Mouse (Mus musculus) cortical plate, adult 2 months (tissue): ENCODE data around the gene Icam2. TPM values are rescaled to one million over a fixed set of nuclear protein-coding genes. Genes with fewer than 3 reads are reported as not detected.
"Not testable (repeated sequence)": the region's sequence is repeated elsewhere in the genome, so short reads cannot be mapped to it uniquely, and the experiment has no call there.

Experiments used
- H3K27ac ChIP-seq: fragments of 200-500 bp; 2 replicates; pipeline ENCODE4 v1.5.1; 2012; ENCODE audit warnings: low read length, control low read depth, inconsistent platforms; ENCODE audit not compliant: insufficient read depth
- H3K4me1 ChIP-seq: fragments of 200-500 bp; 2 replicates; pipeline ENCODE4 v1.6.1; 2011; ENCODE audit warnings: low read length; ENCODE audit not compliant: control insufficient read depth, insufficient read depth
- H3K4me3 ChIP-seq: fragments of 200-500 bp; 2 replicates; pipeline ENCODE4 v1.5.1; 2011; ENCODE audit warnings: mild to moderate bottlenecking, low read length, control low read depth; ENCODE audit not compliant: insufficient read depth
- CTCF ChIP-seq: fragments of 200-500 bp; IDR thresholded peaks from 2 replicates; pipeline ENCODE4 v1.5.1; 2011; ENCODE audit warnings: mild to moderate bottlenecking, control low read depth, low read length; ENCODE audit not compliant: insufficient read depth; ENCODE audit errors: extremely low read depth
- POLR2A ChIP-seq: fragments of 200-500 bp; IDR thresholded peaks from 2 replicates; pipeline ENCODE4 v1.6.1; 2011; ENCODE audit warnings: mild to moderate bottlenecking, low read length, control low read depth; ENCODE audit not compliant: insufficient read depth; ENCODE audit errors: extremely low read depth
- polyA plus RNA-seq: library from polyadenylated mRNA; depleted of rRNA; stranded (reverse); fragments of >200 nt; gene quantifications from 2 replicates; pipeline ENCODE4 v1.2.3, GENCODE M21; 2012

The Icam2 gene
- polyA plus RNA-seq, 1 experiment: 9.5 TPM

DNA sequence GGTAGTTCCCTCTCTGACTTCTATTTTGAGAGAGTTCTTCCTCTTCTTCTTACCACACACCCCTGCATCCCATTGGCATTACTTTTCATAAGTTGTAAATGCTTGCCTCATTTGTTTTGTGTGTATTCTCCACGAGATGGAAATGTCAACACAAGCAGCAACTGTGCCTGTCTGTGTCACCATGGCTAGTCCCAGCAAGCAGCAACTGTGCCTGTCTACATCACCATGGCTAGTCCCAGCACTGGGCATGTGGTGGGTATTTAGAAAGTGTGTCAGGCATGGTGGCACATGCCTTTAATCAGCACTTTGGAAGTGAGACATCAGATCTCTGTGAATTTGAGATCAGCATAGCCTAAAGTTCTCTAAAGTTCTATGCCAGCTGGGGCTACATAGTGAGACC is 33.7 kb downstream of the Icam2 start:
- Histone ChIP-seq H3K4me3 (no peak overlapping the region), H3K27ac (no peak overlapping the region), H3K4me1 (no peaks in the 10 kb centered on the region)
- no peak for TF ChIP-seq CTCF
- no peak for TF ChIP-seq POLR2A

GRCm38 (mm10) chr11:106353188-106353587 is 34.7 kb downstream of the Icam2 start, which contains the start of gene Scn4a:
Gene Scn4a (minus strand): TSS chr11:106353288.
- Histone ChIP-seq H3K27ac (no peak within 1 kb of the TSS), H3K4me3 (no peak within 1 kb of the TSS), H3K4me1 (no peaks in the 10 kb centered on the region)
- TF ChIP-seq CTCF (no peak), POLR2A (no peak)

- no peak overlapping the region for H3K4me3 ChIP-seq
- no peak for TF ChIP-seq CTCF
- no peak overlapping the region for H3K27ac ChIP-seq
- H3K4me1 ChIP-seq: no peaks in the 10 kb centered on the region
Measured at GRCm38 (mm10) chr11:106351941-106352340, 35.9 kb downstream of the Icam2 start.

DNA sequence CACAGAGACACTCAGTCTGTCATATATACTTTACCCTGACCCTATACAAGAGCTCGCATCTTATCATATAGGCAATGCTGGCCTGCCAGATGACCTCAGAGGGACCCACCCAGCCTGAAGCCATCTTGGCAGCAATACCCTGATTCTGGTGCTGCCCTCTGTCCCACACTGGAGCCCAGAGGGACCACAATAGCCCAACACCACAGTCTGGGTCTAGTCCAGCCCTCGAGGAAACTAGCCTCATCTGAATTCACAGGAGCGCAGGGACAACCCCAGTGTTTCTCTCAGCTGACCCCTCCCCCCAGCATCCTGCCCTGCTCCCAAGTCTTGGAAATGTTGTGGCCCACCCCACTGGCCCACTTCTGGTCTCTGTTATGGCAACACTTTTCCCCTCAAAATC is 36.6 kb downstream of the Icam2 start:
- no peaks in the 10 kb centered on the region for H3K4me1 ChIP-seq
- no peak overlapping the region for H3K4me3 ChIP-seq
- TF ChIP-seq CTCF (no peak), POLR2A (no peak)
- H3K27ac ChIP-seq: no peak overlapping the region

- no peak for TF ChIP-seq CTCF
- no peak for TF ChIP-seq POLR2A
Measured at GRCm38 (mm10) chr11:106350853-106351252, 37.0 kb downstream of the Icam2 start.

GRCm38 (mm10) chr11:106349772-106350171 is 38.1 kb downstream of the Icam2 start:
- H3K4me1 ChIP-seq: no peaks in the 10 kb centered on the region
- TF ChIP-seq POLR2A (no peak), CTCF (no peak)
- no peak overlapping the region for H3K4me3 ChIP-seq
- H3K27ac ChIP-seq: no peak overlapping the region

More at GRCm38 (mm10) chr11:106350853-106351252, 37.0 kb downstream of the Icam2 start:
- H3K4me3 ChIP-seq: no peak overlapping the region
- no peak overlapping the region for H3K27ac ChIP-seq
- no peaks in the 10 kb centered on the region for H3K4me1 ChIP-seq

DNA sequence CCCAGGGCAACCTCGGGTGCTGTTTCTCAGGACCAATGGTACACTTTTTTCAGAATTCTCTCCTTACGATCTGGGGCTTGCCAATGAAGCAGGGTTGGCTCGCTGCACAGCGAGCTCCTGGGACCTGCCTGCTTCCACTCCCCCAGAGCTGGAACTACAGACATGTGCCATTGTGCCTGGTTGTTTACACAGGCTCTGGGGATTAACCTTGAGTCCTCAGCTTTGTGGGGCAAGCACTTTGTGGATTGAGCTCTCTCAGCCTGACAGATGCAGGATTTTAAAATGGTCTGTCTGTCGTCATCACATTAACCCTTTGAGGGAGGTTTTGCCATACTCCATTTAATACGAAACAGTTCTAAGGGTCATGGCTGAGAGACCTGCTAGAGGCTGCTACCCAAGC is 43.0 kb downstream of the Icam2 start:
- H3K4me3 ChIP-seq: no peak overlapping the region
- TF ChIP-seq POLR2A (no peak), CTCF (no peak)
- no peak overlapping the region for H3K27ac ChIP-seq
- no peaks in the 10 kb centered on the region for H3K4me1 ChIP-seq

- no peak overlapping the region for H3K27ac ChIP-seq
Measured at GRCm38 (mm10) chr11:106340990-106341520, 46.8 kb downstream of the Icam2 start.

GRCm38 (mm10) chr11:106339323-106339722 is 48.6 kb downstream of the Icam2 start:
- not testable (repeated sequence) for H3K4me1 ChIP-seq, H3K4me3 ChIP-seq, H3K27ac ChIP-seq

More at GRCm38 (mm10) chr11:106340990-106341520, 46.8 kb downstream of the Icam2 start:
- TF ChIP-seq POLR2A (no peak), CTCF (no peak)
- Histone ChIP-seq H3K4me1 (no peaks in the 10 kb centered on the region), H3K4me3 (no peak overlapping the region)

DNA sequence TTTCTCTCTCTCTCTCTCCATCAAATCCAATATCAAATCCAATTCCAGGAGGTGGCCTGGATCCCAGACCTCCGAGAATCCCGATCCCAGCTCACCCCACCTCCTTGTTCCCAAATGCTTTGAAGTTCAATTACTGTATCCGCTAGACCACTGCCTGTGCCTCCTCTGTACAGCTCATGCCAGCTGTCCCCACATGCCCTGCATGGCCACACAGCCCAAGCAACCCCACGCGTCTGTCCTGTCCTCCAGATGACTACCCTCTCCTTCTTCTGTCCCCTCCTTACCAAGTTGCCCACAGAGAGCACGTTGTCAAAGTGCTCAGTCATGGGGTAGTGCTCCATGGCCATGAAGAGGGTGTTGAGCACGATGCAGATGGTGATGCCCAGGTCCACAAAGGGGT is 49.0 kb downstream of the Icam2 start:
- Histone ChIP-seq H3K27ac (no peak overlapping the region), H3K4me1 (no peaks in the 10 kb centered on the region), H3K4me3 (no peak overlapping the region)
- TF ChIP-seq POLR2A (no peak), CTCF (no peak)
